Mouse (Mus musculus) cerebellum, adult 9-10 months (tissue): Measurements from ENCODE around the gene Sycn.

ENCODE experiments used
- DNase-seq: peaks from one replicate; pipeline ENCODE4 v3.0.0; 2022

Sycn gene

DNA sequence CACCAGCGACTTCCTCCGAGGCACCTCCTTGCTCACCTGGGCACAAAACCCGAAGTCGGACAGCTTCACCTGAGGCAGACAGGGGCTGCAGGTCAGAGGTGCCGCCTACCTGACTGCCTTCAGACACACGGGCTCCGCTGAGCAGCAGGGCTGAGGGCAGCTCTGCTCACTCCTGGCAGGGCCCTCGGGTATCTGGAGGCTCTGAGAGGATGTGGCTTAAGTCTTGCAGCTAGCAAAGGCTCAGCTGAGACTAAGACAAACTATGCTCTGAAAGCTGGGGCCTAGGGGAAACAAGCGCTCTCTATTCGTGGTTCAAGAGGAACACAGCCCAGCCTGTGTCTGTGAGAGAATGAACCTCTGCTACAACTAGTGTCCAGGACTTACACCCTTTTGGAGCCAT is 20.2 kb downstream of the Sycn start:
- no peak for DNase-seq

DNA sequence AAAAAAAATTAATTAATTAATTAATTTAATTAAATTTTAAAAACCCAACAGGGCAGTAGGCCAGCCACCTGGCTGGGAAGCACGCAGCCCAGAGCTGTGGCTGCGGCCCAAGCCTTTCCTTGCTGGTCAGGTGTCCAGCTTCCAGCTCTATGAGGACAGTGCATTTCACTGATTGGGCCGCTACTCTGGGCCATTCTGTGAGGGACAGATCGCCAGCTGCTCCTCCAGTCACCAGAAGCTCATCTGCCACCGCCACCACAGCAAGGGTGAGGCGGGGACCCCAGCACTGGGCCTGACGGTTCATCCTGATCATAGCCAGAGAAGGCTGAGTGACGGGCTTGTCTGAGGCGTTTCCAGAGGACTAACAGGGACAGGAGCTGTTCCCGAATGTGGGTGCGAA is 21.3 kb downstream of the Sycn start:
- DNase-seq, result peak; percentile 50

DNA sequence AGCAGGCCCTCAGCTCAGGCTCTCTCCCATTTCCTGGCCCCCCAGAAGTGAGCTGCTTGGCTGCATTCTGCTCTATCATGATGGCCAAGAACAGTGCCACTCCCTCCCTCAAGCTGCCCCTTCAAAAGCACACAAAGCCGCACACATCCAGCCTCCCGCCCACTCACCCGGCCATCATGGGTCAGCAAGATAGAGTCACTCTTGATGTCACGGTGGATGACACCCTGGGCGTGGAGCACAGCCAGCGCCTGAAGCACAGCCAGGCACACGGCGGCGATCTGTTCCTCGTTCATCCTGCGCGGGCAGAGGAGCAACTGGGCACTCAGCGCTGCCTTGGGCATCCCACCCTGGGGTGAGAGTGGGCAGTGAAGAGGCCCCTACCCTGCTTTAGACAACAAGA is 21.7 kb downstream of the Sycn start:
- peak; percentile 69 for DNase-seq

DNA sequence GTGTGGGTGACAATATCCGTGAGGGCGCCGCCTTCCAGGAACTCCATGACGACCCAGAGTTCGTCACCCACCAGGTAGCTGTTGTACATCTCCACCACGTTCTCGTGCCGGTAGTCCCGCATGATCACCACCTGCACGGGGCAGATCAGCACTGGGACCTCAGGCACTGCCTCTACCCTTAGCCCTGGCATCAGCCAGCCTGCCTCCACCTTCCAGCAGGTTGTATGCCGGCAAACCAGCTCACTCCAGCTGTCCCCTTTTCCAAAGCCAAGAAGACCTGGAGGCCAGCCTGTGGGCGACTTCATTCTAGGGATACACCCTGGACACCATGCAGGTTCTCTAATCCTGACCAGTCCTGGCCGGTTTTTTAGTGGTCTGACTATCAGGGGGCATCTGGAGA is 22.3 kb downstream of the Sycn start:
- peak; percentile 69 for DNase-seq

DNA sequence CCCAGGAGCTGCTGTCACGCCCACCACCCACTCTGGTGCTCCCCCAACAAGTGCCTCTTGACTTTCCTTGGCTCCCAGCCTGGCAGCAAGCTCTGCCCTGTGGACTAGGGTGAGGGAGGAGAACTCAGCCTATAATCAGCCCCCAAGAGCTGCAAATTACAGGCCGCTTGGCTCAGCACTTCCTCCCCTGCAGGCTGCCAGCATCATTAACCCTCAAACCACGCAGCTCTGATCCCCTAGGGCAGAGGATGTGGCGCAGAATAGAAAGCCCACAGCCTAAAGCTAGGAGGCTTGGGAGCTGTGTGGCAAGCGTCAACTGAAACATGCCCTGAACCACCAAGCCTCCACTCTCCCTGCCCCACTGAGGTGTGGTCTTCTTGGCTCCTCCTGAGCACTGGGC is 24.7 kb downstream of the Sycn start:
- DNase-seq, result no peak

DNA sequence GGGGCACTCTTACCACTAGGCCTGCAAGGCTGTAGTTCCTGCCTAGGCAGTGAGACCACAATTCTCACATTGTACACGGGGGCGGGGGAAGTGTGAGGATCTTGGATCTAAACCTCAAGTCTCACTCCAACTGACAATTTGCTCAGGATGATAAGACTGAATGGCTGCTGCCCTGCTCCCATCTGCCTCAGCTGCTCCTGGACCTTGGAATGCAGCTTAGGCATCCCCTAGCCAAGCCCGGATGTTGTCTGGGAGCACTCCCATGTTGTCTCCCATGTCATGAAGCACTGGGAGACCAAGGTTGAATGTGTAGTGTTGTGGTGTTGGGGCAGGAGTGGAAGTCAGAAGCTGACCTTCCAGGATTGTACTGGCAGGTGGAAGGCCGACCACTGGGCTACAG is 26.9 kb downstream of the Sycn start:
- DNase-seq, result no peak

DNA sequence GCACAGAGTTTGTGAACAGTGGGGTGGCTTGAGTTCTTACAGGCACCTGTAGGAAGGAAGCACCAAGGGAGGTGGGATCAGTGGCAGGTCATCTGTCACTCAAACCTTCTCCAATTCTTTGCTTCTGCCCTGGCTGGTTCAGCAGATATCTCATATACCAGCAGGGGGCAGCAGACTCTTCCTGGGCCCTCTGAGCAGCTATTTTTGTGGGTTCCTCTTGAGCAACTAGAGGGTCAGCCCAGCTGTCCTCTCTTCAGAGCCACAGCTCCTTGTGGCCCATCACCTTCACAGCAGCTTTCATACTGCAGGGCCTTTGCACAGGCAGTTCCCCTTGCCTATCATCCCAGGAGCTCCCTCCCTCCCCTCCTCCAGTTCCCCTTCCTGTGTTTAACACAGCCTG is 27.6 kb downstream of the Sycn start:
- peak; percentile 78 for DNase-seq

DNA sequence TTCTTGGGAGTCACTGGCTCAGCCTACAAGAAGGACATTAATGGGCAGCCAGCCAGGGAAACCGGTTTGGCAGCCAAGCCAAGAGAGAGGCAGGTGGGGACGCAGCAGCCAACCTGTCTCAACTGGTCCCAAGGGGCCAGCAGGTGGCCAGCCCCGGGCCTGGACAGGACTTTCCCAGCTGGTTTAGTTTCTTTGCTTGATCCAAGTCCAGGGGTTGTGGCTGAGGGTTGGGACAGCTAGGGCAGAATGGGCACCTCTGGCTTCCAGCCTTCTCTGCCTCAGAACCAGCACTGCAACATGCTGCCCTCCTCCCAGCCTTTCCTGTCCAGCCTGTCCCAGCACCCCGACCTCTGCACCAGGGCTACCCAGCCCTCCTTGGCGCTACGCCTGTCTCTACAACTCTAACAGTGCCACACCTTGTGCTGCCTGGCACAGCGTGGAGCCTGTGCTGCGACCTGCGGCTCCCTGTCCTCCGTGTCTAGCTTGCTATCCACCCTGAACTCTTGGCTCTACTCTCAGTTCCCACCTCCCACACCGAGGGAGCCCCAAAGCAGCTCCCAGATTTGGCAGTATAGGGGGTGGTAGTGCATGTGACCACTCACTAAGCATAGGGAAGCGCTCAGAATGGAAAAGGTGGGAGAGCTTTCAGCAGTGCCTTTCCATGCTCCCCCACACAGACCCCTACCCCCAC is 29.8 kb downstream of the Sycn start:
- peak; percentile 74 for DNase-seq

DNA sequence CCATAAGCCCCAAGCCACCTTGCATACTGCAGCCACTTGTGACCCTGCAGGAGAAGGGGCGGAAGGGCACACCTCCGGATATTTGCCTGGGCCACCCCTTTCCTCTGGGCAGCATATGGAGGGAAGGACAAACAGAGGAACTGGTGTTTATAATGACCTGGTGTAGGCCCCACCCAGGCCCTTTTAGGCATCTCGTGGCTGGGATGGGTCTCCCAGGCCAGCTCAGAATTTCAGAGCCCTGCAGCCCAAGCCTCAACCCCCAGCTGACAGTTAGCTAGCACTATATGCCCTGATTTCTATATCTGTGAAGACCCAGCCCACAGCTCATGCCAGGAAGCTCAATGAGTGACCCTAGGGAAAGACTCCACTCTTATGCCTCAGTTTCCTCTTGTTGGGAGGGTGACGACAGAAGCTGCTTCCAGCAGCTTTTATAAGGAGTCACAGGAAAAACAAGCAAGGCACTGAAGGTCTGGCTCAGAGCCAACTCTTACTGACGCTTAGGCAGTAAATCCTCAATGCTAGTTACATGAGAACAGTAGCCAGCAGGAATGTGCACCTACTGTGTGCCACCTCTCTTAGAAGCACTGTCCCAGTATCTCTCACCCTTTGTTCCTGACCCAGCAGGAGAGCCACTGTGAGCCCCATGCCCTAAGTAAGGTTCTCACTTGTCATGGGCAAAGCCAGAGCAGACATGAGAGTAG is 30.4 kb downstream of the Sycn start:
- no peak for DNase-seq

DNA sequence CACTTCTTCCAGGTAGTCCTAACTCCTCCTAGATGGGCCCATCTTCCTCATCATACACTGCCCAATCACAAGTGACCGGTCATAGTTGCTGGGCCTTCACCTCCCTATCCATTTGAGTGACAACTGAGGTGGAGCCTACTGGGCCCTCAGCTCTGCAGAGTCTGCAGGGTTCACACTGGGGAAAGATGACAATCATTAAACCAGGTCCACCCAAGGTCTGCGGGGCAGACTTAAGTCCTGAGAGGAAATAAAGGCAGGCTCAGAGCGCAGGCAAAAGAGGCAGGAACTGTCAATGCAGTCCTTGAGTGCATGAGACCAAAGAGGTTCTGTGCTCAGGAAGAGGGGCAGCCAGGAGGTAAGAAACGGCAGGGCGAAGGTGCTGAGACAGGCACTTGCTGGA is 32.0 kb downstream of the Sycn start:
- DNase-seq, result no peak

DNA sequence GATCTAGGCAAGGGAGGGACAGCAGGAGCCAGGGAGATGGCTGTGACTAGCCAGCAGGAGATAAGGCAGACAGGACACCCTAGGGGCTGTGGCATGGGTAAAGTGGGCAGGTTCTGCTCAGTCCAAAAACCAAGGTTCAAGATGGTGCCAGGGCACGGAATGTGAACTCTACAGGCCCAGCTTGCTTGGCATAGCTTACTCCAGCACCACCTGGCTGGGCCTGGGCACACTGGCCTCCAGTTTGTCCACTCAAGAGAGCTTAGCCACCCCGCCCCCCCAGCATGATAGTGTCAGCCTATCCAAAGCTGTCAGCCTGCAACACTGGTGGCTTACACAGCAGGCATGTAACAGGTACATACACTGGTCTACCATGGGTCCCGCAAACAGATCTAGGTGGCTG is 32.6 kb downstream of the Sycn start:
- DNase-seq, result no peak

DNA sequence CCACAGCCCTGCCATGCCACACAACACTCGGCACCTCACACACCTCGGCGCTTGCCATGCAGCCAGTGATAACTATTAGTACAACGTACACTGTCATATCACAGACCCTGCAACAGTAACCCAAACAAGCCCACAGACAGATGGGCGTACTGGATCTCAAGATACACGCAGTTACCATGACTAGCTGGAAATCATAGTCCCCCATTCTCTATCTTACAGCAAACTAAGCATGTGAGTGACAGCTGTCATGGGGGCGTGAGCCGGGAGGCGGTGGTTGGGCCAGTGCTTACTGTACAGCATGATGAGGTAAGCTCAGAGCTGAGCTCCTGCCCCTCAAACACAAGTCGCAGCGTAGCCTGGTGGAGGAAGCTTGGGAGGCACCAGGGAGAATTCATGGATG is 34.9 kb downstream of the Sycn start:
- DNase-seq, result no peak

DNA sequence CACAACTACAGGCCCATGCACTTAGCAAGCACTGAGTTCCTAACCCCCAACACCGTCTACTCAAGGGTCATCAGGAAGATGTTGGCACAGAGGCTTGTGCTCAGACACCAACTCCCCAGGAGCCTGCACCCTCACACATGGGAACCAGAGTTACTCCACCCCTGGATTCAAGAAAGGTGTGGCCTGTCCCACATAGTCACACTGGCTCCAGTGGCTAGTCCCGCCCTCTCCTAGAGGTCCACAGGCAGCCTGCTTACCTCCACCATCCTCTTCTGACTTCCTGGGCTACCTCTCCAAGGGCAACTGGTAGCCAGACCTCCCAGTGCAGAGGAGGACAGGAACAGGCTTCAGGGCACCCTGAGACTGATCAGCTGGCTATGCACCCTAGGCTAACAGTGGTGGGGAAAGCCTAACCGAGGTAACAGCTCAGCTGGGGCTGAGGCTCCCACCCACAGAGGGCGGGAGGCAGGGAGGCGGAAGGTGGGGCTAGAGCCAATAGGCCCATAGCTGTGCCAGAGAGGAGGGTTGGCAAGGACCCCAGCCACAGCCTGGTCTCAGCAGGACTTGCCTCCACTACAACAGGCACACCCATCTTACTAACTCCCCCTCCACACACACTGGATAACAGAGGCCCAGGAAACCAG is 35.7 kb downstream of the Sycn start:
- no peak for DNase-seq

DNA sequence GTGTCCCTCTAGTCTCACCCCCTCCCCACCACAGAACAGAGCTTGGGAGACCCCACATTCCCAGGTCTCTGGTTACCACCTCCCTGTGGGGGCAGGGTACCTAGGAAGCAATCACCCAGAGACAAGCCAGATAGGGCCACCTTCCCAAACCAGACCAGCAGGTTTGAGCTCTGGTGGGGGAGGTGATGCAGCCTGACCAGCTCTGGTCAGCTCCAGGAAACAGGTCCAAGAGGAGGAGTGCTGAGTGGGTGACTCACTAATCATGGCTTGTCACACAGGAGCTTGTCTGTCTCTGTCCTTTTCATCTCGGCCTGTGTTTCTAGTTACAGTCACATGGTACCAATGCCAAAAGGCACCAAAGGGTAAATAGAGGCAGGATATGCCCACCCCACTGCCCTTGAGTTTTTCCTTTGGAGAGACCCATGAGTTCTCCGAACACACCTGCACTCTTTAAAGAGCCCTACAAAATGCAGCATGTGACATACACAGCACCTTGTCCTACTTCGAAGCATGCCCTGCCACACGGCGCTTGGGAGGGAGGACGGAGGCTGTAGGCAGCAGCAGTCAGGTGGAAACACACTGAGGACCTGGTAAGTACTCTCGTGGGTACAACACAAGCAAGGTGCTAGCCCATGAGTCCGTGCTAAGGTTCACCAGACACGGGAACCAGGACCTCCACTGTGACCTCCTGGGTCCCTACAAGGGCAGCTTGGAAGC is 37.3 kb downstream of the Sycn start:
- no peak for DNase-seq

DNA sequence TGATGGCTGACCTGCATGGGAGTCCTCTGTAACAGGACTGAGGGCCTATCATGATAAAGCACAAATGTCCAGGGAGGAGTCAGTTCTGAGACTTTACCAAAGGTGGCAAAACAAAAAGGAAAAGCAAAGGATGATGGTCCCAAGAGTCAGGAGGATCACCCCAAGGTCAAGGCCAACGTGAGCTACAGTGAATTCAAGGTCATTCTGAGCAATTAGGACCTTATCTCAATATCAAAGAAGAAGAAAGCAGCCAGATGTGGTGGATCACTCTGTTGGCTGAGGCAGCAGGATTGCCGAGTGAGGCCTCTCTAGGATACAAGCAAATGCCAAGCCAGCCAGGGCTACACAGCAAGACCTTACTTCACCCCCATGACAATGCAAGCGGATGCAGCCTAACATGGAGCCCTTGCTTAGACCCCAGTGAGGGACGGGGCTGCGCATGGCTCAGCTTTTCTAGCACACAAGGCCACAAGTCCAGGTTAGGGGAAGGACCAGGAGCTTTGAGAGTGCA is 37.9 kb downstream of the Sycn start:
- no peak for DNase-seq

DNA sequence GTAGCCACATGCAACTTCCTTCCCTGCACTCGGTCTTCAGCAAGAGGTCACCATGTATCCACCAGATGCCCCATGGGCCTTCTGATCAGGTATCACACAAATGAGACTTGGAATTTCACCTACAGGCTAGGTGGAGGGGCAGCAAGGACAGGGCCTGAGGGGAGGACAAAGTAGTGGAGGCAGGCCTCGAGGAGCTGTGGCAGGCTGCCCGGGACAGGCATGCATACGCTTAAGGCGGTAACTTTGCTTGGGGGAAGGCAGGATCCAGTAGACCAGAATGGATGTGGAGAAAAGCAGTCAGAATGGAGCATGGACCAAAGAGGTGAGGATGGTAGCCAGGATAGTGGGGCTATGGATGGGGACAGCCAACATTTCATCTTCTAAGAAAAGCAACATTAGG is 39.1 kb downstream of the Sycn start:
- no peak for DNase-seq

DNA sequence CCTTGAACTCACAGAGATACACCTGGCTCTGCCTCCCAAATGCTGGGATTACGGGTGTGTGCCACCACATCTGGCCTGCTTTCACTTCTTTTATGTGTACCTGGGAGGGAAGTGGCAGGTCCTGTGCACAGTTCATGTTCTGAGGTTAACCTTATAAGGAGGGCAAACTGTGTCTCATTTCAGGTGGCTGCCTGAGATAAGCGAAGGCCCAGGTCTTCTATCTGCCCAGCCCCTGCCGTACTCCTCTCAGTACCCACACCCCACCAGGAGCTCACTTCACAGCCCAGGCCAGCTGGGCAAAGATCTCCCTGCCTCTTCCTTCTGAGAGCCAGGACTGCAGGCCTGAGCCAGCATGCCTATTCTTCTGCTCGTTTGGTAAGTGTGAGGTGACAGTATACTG is 41.0 kb downstream of the Sycn start:
- no peak for DNase-seq

DNA sequence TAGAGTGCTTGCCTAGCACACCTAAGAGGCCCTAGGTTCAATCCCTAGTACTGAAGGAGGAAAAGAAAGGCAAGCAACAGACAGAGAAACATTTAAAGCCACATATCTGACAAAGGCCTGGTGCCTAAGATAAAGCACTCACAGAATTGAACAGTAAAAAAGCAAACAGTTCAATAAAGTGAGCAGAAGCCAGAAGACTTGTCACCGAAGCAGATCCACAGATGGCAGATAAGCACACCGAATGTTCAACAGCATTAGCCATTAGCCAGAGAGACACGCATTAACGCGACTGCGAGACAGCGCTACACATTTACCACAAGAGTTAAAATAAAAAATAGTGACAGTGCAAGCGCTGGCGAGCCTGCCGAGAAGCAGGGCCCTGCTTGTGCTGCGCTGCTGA is 42.2 kb downstream of the Sycn start:
- DNase-seq, result no peak

DNA sequence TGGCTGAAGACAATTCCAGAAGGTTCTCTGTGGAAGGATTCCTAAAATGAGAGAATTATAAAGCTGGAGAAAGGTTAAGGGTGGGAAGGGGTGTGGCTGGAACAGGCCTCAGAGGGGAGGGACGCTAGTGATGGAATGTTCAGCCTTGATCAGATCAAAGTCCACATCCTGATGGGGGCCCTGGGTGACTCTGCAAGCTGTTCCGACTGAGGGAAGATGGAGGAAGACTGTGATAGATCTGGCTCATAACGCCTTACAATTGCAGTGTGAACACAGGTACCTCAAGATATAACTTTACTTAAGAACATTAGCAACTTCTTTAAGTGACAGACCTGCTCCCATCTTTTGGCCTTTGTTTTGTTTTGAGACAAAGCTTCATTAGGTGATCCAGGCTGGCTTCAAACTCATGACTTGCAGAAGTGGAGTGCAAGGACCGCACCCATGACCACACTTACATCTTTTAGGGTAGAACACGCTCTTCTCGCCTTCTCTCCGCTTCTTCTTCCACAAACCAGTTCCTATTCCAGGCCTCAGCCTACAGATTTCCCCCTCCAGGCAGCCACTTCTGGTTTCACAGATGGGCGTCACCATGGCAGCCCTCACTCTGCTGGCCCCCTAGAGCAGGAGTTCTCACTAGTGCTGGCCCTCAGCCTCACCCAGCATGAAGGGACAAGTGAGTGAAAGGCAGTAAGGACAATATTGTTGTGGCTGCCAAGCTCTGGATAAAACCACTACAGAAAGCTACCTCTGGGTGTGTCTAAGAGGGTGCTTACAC is 43.1 kb downstream of the Sycn start:
- DNase-seq, result no peak

DNA sequence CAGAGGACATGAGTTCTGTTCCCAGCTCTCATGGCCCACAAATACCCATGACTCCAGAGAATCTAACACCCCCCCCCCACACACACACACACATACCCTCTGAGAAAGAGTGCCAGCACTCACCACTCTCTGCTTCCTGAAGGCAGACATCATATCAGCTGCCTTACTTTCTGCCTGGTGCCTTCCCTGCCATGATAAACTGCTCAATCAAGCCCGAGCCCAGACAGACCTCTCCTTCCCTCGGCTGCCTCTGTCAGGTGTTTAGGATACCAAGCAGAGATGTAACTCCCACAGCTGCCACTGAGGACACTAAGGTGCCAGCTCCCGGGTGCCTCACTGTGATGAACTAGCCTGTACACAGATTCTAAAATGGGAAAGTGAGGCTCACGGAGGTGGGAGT is 43.8 kb downstream of the Sycn start:
- DNase-seq, result no peak

DNA sequence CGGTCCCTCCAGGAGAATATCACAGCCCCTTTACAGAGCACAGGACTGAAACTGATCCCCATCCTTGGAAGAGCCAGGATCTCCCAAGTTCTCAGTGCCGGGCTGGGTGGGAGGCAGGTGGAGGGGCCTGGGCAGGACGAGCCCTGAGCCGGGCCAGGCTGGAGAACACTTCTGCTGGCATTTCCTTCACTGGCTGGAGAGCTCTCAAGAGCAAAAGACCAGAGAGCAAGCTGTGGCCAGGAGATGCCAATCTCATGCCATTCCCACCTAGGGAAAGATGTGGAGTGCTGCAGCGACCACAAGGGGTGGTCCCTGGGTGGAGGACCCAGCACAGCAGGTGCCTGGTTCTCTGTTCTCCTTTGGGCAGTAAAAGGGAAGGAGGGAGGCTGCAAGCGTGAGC is 44.3 kb downstream of the Sycn start:
- no peak for DNase-seq

DNA sequence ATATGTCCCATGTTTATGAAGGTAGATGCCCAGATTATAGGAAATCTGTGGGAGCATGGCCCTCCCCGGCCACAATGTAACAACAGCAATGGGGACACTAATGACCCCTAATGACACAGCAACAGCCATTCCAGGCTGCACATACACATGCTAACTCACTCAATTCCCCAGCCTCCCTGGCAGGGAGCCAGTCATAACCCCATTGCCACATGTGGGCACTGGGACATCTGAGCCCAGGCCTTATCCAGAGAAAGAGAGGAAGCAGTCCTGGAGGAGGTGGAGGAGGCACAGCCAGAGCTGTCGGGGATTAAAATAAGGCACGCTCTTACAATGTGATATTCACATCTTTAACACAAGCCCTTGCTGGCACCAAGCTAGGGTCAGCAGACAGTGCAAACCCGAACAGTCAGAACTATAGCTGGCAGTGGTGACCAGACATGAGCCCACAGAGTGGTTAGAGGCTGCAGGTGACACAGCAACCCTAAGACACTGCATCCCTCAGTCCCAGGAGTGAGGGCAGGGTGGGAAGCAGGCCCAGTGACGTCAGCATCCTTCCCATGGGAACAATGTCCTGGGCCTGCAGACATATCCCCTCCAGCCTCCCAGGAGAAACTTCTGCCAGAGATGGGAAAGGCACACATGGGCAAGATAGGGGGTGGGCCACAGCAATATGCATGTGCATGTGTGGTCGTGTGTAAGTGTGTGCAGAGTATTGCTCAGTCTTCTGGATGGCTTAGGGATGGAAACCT is 46.2 kb downstream of the Sycn start:
- DNase-seq, result no peak
